Mouse (Mus musculus): ENCODE measurements around the gene Cdk1.

DNA sequence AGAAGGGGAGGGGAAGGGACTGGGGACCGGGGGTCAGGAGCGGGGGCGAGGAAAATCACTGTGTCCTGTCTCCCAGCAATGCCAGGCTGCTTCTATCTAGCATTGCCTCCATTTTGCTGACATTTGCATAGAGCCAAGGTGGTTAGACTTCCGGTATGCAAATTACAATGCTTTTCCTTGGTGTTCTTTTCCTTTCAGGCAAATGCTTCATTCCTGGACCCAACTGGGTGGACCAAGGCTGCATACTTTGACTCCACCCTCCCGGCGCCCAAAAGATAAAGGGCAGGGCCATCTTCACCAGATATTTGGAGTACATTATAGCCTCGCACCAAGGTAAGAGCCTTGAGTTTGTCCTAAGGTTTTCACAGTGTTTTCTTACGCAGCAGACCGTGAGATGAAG is 56.8 kb downstream of the Cdk1 start:
- TF ChIP-seq CTCF (conservative IDR thresholded peaks at IDR 0.05 in 1 of 2, IDR thresholded peaks at IDR 0.05 in 1 of 2; ENCODE audit: low read depth in 2 of 2, low read length in 2 of 2) (no peak), IRF4 (IDR thresholded peaks at IDR 0.05; ENCODE audit: low read depth, low read length) (no peak), ETS1 (conservative IDR thresholded peaks at IDR 0.05; ENCODE audit: low read depth, low read length) (no peak), POLR2A (IDR thresholded peaks at IDR 0.05; ENCODE audit: low read depth, low read length) (no peak), MXI1 (IDR thresholded peaks at IDR 0.05; ENCODE audit: low read depth, low read length) (no peak), GABPA (IDR thresholded peaks at IDR 0.05; ENCODE audit: insufficient replicate concordance, low read depth, low read length) (no peak), USF2 (conservative IDR thresholded peaks at IDR 0.05; ENCODE audit: low read depth, low read length) (no peak), RCOR1 (conservative IDR thresholded peaks at IDR 0.05; ENCODE audit: low read depth, low read length) (no peak), ZNF384 (IDR thresholded peaks at IDR 0.05; ENCODE audit: low read depth, low read length) (no peak), EP300 (IDR thresholded peaks at IDR 0.05; ENCODE audit: low read length) (no peak), MAZ (IDR thresholded peaks at IDR 0.05; ENCODE audit: low read depth, low read length) (no peak), USF1 (IDR thresholded peaks at IDR 0.05; ENCODE audit: low read depth, low read length) (no peak)
